Mouse (Mus musculus): Measurements from ENCODE around the gene Olfr239.
"Not testable (repeated sequence)": the region's sequence is repeated elsewhere in the genome, so short reads cannot be mapped to it uniquely, and the experiment has no call there.

DNA sequence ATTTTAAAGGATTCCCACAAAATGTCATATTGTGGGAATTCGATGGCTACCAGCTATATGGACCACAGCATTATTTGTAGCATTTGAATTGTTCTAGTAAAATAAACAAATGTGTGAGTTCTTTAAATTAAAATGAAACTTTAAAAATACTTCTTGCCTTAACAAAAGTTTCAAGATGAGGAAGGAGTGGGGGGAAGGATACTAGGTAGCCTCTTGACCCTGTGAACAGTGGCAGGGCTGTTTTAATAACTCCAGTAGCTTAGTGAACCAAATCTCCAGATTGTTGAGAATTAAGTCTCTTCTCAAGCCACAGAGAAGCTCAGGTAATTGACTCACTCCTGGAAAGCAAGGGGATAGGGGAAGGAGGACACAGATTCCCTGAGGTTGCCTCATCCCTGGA, 23.0 kb upstream of the Olfr239 start, which contains the start of gene Olfr55:
- TF ChIP-seq CTCF (IDR thresholded peaks at IDR 0.05; ENCODE audit: borderline replicate concordance, insufficient read depth, low read depth, low read length); POLR2A (IDR thresholded peaks at IDR 0.05; ENCODE audit: borderline replicate concordance, insufficient read depth, low read length): not testable (repeated sequence)
